Mouse (Mus musculus): ENCODE data around the gene Olfr370. TPM values are rescaled to one million over a fixed set of nuclear protein-coding genes. Genes with fewer than 3 reads are reported as not detected.
"Not testable (repeated sequence)": the region's sequence is repeated elsewhere in the genome, so short reads cannot be mapped to it uniquely, and the experiment has no call there.

Gene Olfr370
- polyA plus RNA-seq, 1 experiment from 2014 or later = not detected

- Histone ChIP-seq H3K9ac (ENCODE audit: low read length) (peak within 1 kb of the TSS; percentile 93), H3K9me3 (replicated peaks; ENCODE audit: control insufficient read depth, low read length) (no peaks in the 10 kb centered on the region), H3K4me1 (ENCODE audit: control insufficient read depth, insufficient read depth, low read length) (peaks cover 15% of the 10 kb centered on the region), H3K4me3 (ENCODE audit: low read length) (peak within 1 kb of the TSS; percentile 88), H3K27me3 (ENCODE audit: control insufficient read depth, insufficient read depth, low read length) (no peaks in the 10 kb centered on the region), H3K27ac (ENCODE audit: low read length) (peak within 1 kb of the TSS; percentile 86), H3K4me2 (ENCODE audit: low read depth, low read length) (peak within 1 kb of the TSS; percentile 83), H3K36me3 (ENCODE audit: control insufficient read depth, insufficient read depth) (peaks cover 11% of the 10 kb centered on the region)
- under 1% methylated on average over 48 of the region's 48 CpGs for WGBS
- ATAC-seq (replicated peaks; ENCODE audit: extremely low read depth, insufficient read depth, low FRiP score) = peak; percentile 87
Measured at GRCm38 (mm10) chr8:83566469-83567395, 31.2 kb downstream of the Olfr370 start, which contains the start of gene Ndufb7. Ndufb7 (plus strand) TSS chr8:83566671.

GRCm38 (mm10) chr8:83567668-83568067 is 32.1 kb downstream of the Olfr370 start:
- Histone ChIP-seq H3K9me3 (replicated peaks; ENCODE audit: control insufficient read depth, low read length) (no peaks in the 10 kb centered on the region), H3K27me3 (ENCODE audit: control insufficient read depth, insufficient read depth, low read length) (no peaks in the 10 kb centered on the region), H3K36me3 (ENCODE audit: control insufficient read depth, insufficient read depth) (peaks cover 18% of the 10 kb centered on the region), H3K9ac (ENCODE audit: low read length) (peak overlapping the region; percentile 93), H3K4me3 (ENCODE audit: low read length) (peak overlapping the region; percentile 88), H3K27ac (ENCODE audit: low read length) (no peak overlapping the region), H3K4me1 (ENCODE audit: control insufficient read depth, insufficient read depth, low read length) (peaks cover 15% of the 10 kb centered on the region), H3K4me2 (ENCODE audit: low read depth, low read length) (peak overlapping the region; percentile 83)
- 60% methylated on average over 3 of the region's 3 CpGs for WGBS
- ATAC-seq (replicated peaks; ENCODE audit: extremely low read depth, insufficient read depth, low FRiP score) = no peak

GRCm38 (mm10) chr8:83568128-83568527 is 32.5 kb downstream of the Olfr370 start:
- H3K27me3 ChIP-seq (ENCODE audit: control insufficient read depth, insufficient read depth, low read length) = no peaks in the 10 kb centered on the region
- peak overlapping the region; percentile 83 for H3K4me2 ChIP-seq (ENCODE audit: low read depth, low read length)
- no peak overlapping the region for H3K4me3 ChIP-seq (ENCODE audit: low read length)
- 73% methylated on average over 5 of the region's 5 CpGs for WGBS
- no peak overlapping the region for H3K27ac ChIP-seq (ENCODE audit: low read length)
- peak overlapping the region; percentile 93 for H3K9ac ChIP-seq (ENCODE audit: low read length)
- H3K9me3 ChIP-seq (replicated peaks; ENCODE audit: control insufficient read depth, low read length) = no peaks in the 10 kb centered on the region
- ATAC-seq (replicated peaks; ENCODE audit: extremely low read depth, insufficient read depth, low FRiP score) = no peak
- peaks cover 17% of the 10 kb centered on the region for H3K4me1 ChIP-seq (ENCODE audit: control insufficient read depth, insufficient read depth, low read length)
- peaks cover 18% of the 10 kb centered on the region for H3K36me3 ChIP-seq (ENCODE audit: control insufficient read depth, insufficient read depth)

- no peaks in the 10 kb centered on the region for H3K9me3 ChIP-seq (replicated peaks; ENCODE audit: control insufficient read depth, low read length)
- peaks cover 18% of the 10 kb centered on the region for H3K36me3 ChIP-seq (ENCODE audit: control insufficient read depth, insufficient read depth)
- H3K27me3 ChIP-seq (ENCODE audit: control insufficient read depth, insufficient read depth, low read length) = no peaks in the 10 kb centered on the region
- H3K27ac ChIP-seq (ENCODE audit: low read length) = no peak overlapping the region
- 0 out of 2 replicates have a peak overlapping the region, but pooled peaks have one; percentile 31 for H3K9ac ChIP-seq (ENCODE audit: low read length)
- 73% methylated on average over 5 of the region's 5 CpGs for WGBS
- ATAC-seq (replicated peaks; ENCODE audit: extremely low read depth, insufficient read depth, low FRiP score) = no peak
- no peak overlapping the region for H3K4me2 ChIP-seq (ENCODE audit: low read depth, low read length)
- peaks cover 24% of the 10 kb centered on the region for H3K4me1 ChIP-seq (ENCODE audit: control insufficient read depth, insufficient read depth, low read length)
- no peak overlapping the region for H3K4me3 ChIP-seq (ENCODE audit: low read length)
Measured at GRCm38 (mm10) chr8:83568755-83569154, 33.2 kb downstream of the Olfr370 start.

GRCm38 (mm10) chr8:83569165-83569564 is 33.6 kb downstream of the Olfr370 start:
- no peak overlapping the region for H3K4me3 ChIP-seq (ENCODE audit: low read length)
- no peak overlapping the region for H3K4me2 ChIP-seq (ENCODE audit: low read depth, low read length)
- no peak overlapping the region for H3K27ac ChIP-seq (ENCODE audit: low read length)
- H3K4me1 ChIP-seq (ENCODE audit: control insufficient read depth, insufficient read depth, low read length) = peaks cover 28% of the 10 kb centered on the region
- no peak overlapping the region for H3K9ac ChIP-seq (ENCODE audit: low read length)
- H3K27me3 ChIP-seq (ENCODE audit: control insufficient read depth, insufficient read depth, low read length) = no peaks in the 10 kb centered on the region
- ATAC-seq (replicated peaks; ENCODE audit: extremely low read depth, insufficient read depth, low FRiP score) = no peak
- peaks cover 18% of the 10 kb centered on the region for H3K36me3 ChIP-seq (ENCODE audit: control insufficient read depth, insufficient read depth)
- WGBS = 70% methylated on average over 4 of the region's 4 CpGs
- no peaks in the 10 kb centered on the region for H3K9me3 ChIP-seq (replicated peaks; ENCODE audit: control insufficient read depth, low read length)

GRCm38 (mm10) chr8:83570272-83571000 is 34.9 kb downstream of the Olfr370 start:
- Histone ChIP-seq H3K9me3 (replicated peaks; ENCODE audit: control insufficient read depth, low read length) (no peaks in the 10 kb centered on the region), H3K4me2 (ENCODE audit: low read depth, low read length) (no peak overlapping the region), H3K4me1 (ENCODE audit: control insufficient read depth, insufficient read depth, low read length) (peaks cover 40% of the 10 kb centered on the region), H3K27ac (ENCODE audit: low read length) (no peak overlapping the region), H3K9ac (ENCODE audit: low read length) (no peak overlapping the region), H3K4me3 (ENCODE audit: low read length) (no peak overlapping the region), H3K36me3 (ENCODE audit: control insufficient read depth, insufficient read depth) (peaks cover 18% of the 10 kb centered on the region), H3K27me3 (ENCODE audit: control insufficient read depth, insufficient read depth, low read length) (no peaks in the 10 kb centered on the region)
- WGBS = 84% methylated on average over 15 of the region's 15 CpGs
- no peak for ATAC-seq (replicated peaks; ENCODE audit: extremely low read depth, insufficient read depth, low FRiP score)

GRCm38 (mm10) chr8:83571001-83571340 is 35.4 kb downstream of the Olfr370 start:
- not testable (repeated sequence) for H3K27me3 ChIP-seq (ENCODE audit: control insufficient read depth, insufficient read depth, low read length); H3K9me3 ChIP-seq (replicated peaks; ENCODE audit: control insufficient read depth, low read length); H3K4me2 ChIP-seq (ENCODE audit: low read depth, low read length); H3K27ac ChIP-seq (ENCODE audit: low read length); H3K4me3 ChIP-seq (ENCODE audit: low read length); ATAC-seq (replicated peaks; ENCODE audit: extremely low read depth, insufficient read depth, low FRiP score); H3K9ac ChIP-seq (ENCODE audit: low read length)
- 87% methylated on average over 6 of the region's 7 CpGs for WGBS
- Histone ChIP-seq H3K4me1 (ENCODE audit: control insufficient read depth, insufficient read depth, low read length) (peaks cover 46% of the 10 kb centered on the region), H3K36me3 (ENCODE audit: control insufficient read depth, insufficient read depth) (peaks cover 18% of the 10 kb centered on the region)

- Histone ChIP-seq H3K4me1 (ENCODE audit: control insufficient read depth, insufficient read depth, low read length) (peaks cover 49% of the 10 kb centered on the region), H3K27ac (ENCODE audit: low read length) (no peak overlapping the region), H3K9me3 (replicated peaks; ENCODE audit: control insufficient read depth, low read length) (no peaks in the 10 kb centered on the region), H3K36me3 (ENCODE audit: control insufficient read depth, insufficient read depth) (peaks cover 18% of the 10 kb centered on the region), H3K4me2 (ENCODE audit: low read depth, low read length) (no peak overlapping the region), H3K4me3 (ENCODE audit: low read length) (no peak overlapping the region), H3K9ac (ENCODE audit: low read length) (no peak overlapping the region), H3K27me3 (ENCODE audit: control insufficient read depth, insufficient read depth, low read length) (no peaks in the 10 kb centered on the region)
- 93% methylated on average over 10 of the region's 10 CpGs for WGBS
- no peak for ATAC-seq (replicated peaks; ENCODE audit: extremely low read depth, insufficient read depth, low FRiP score)
Measured at GRCm38 (mm10) chr8:83571791-83572190, 36.2 kb downstream of the Olfr370 start.

All from heart, embryonic 16.5 days (tissue).